Mouse (Mus musculus) MEL (cell line): ENCODE results near the gene Ms4a6d.

ENCODE experiments used
- CHD2 ChIP-seq: IDR thresholded peaks from 2 replicates; pipeline ENCODE4 v1.6.1; 2011; ENCODE audit warnings: low read length, improper control_type of control experiment
- CTCF ChIP-seq, 3 experiments: IDR thresholded peaks in 2 of 3; conservative IDR thresholded peaks in 1 of 3; 2 replicates each; pipeline ENCODE4 v1.5.1; 2011 to 2012; ENCODE audit warnings: low read length in 3 of 3, low read depth in 2 of 3, mild to moderate bottlenecking in 2 of 3, improper control_type of control experiment in 1 of 3, inconsistent platforms in 1 of 3, mixed read lengths in 1 of 3, moderate library complexity in 1 of 3; ENCODE audit not compliant: control insufficient read depth in 1 of 3, insufficient read depth in 1 of 3, poor library complexity in 1 of 3, severe bottlenecking in 1 of 3
- EP300 ChIP-seq, 2 experiments: IDR thresholded peaks; 2 replicates each; pipeline ENCODE4 v1.6.1; 2011; ENCODE audit warnings: improper control_type of control experiment in 2 of 2, low read length in 2 of 2, low read depth in 1 of 2, mild to moderate bottlenecking in 1 of 2
- ETS1 ChIP-seq: IDR thresholded peaks from 2 replicates; pipeline ENCODE4 v1.6.1; 2012; ENCODE audit warnings: low read depth, mild to moderate bottlenecking, inconsistent platforms, low read length, improper control_type of control experiment, moderate library complexity
- GATA1 ChIP-seq: IDR thresholded peaks from 2 replicates; pipeline ENCODE4 v1.6.1; 2011; ENCODE audit warnings: low read depth, low read length, improper control_type of control experiment
- MEF2A ChIP-seq: IDR thresholded peaks from 2 replicates; pipeline ENCODE4 v1.6.1; 2014; ENCODE audit warnings: low read depth, mild to moderate bottlenecking, inconsistent platforms, low read length, improper control_type of control experiment; ENCODE audit not compliant: poor library complexity, insufficient replicate concordance, severe bottlenecking; ENCODE audit errors: extremely low read depth
- NELFE ChIP-seq: IDR thresholded peaks from 2 replicates; pipeline ENCODE4 v1.6.1; 2011; ENCODE audit warnings: low read depth, low read length, improper control_type of control experiment
- NRF1 ChIP-seq: IDR thresholded peaks from 2 replicates; pipeline ENCODE4 v1.6.1; 2014; ENCODE audit warnings: low read depth, mild to moderate bottlenecking, inconsistent platforms, low read length, improper control_type of control experiment, moderate library complexity; ENCODE audit not compliant: poor library complexity, insufficient read depth, severe bottlenecking
- POLR2A ChIP-seq, 2 experiments: IDR thresholded peaks; 2 replicates each; pipeline ENCODE4 v1.6.1; 2011 to 2012; ENCODE audit warnings: low read length in 2 of 2, mild to moderate bottlenecking in 2 of 2, control low read depth in 1 of 2, improper control_type of control experiment in 1 of 2, low read depth in 1 of 2, moderate library complexity in 1 of 2; ENCODE audit not compliant: control insufficient read depth in 1 of 2, insufficient read depth in 1 of 2, poor library complexity in 1 of 2
- UBTF ChIP-seq: IDR thresholded peaks from 2 replicates; pipeline ENCODE4 v1.6.1; 2012; ENCODE audit warnings: low read depth, mild to moderate bottlenecking, inconsistent platforms, low read length, improper control_type of control experiment, moderate library complexity, borderline replicate concordance; ENCODE audit not compliant: insufficient read depth
- USF1 ChIP-seq: IDR thresholded peaks from 2 replicates; pipeline ENCODE4 v1.6.1; 2014; ENCODE audit warnings: low read depth, mild to moderate bottlenecking, inconsistent platforms, low read length, improper control_type of control experiment, moderate library complexity
- ZNF384 ChIP-seq: IDR thresholded peaks from 2 replicates; pipeline ENCODE4 v1.6.1; 2012; ENCODE audit warnings: low read depth, mild to moderate bottlenecking, inconsistent platforms, low read length, improper control_type of control experiment

GRCm38 (mm10) chr19:11601349-11601748, 3.3 kb downstream of the Ms4a6d start:
- TF ChIP-seq CTCF (IDR thresholded peaks at IDR 0.05 in 2 of 3, conservative IDR thresholded peaks at IDR 0.05 in 1 of 3; ENCODE audit: control insufficient read depth in 1 of 3, insufficient read depth in 1 of 3, low read depth in 2 of 3, low read length in 3 of 3, poor library complexity in 1 of 3, severe bottlenecking in 1 of 3): no peak
- no peak for TF ChIP-seq CHD2
- no peak for TF ChIP-seq EP300 (IDR thresholded peaks at IDR 0.05; ENCODE audit: low read depth in 1 of 2, low read length in 2 of 2)
- no peak for TF ChIP-seq MEF2A
- no peak for TF ChIP-seq USF1
- TF ChIP-seq POLR2A (IDR thresholded peaks at IDR 0.05; ENCODE audit: control insufficient read depth in 1 of 2, insufficient read depth in 1 of 2, low read depth in 1 of 2, low read length in 2 of 2, poor library complexity in 1 of 2): no peak
- no peak for TF ChIP-seq ZNF384
- TF ChIP-seq GATA1: no peak
- TF ChIP-seq NRF1: no peak
- TF ChIP-seq ETS1: no peak
- TF ChIP-seq UBTF: no peak
- TF ChIP-seq NELFE: no peak
